Mouse (Mus musculus) MEL (cell line): ENCODE measurements at regions not wholly inside any gene's neighbourhood (a gene's known extent, or its start where the extent isn't known, plus 50 kb on each side); places are given as distances from the start of the nearest gene placed in this dataset.

ENCODE experiments used
- DNase-seq: peaks from one replicate; pipeline ENCODE4 v3.0.0; 2011; ENCODE audit warnings: low read depth, low spot score
- H3K27ac ChIP-seq: 2 replicates; pipeline ENCODE4 v1.5.1; 2012; ENCODE audit warnings: low read depth, mild to moderate bottlenecking, control low read depth, low read length, moderate library complexity; ENCODE audit not compliant: control insufficient read depth
- H3K27me3 ChIP-seq, 2 experiments: fragments of 150-350 bp in 1 of 2; sonication (generic) in 1 of 2; 2 replicates each; pipeline ENCODE4 v1.6.1; 2012; ENCODE audit warnings: low read length in 2 of 2, mild to moderate bottlenecking in 2 of 2, improper control_type of control experiment in 1 of 2, moderate library complexity in 1 of 2; ENCODE audit not compliant: insufficient read depth in 2 of 2, control insufficient read depth in 1 of 2
- H3K36me3 ChIP-seq, 2 experiments: 2 replicates each; pipeline ENCODE4 v1.6.1; 2012 to 2014; ENCODE audit warnings: low read length in 2 of 2, improper control_type of control experiment in 1 of 2, inconsistent platforms in 1 of 2, mild to moderate bottlenecking in 1 of 2; ENCODE audit not compliant: insufficient read depth in 2 of 2, control insufficient read depth in 1 of 2
- H3K4me1 ChIP-seq, 2 experiments: fragments of 150-350 bp in 1 of 2; sonication (generic) in 1 of 2; 2 replicates each; pipeline ENCODE4 v1.6.1; 2012; ENCODE audit warnings: low read length in 2 of 2, improper control_type of control experiment in 1 of 2, mild to moderate bottlenecking in 1 of 2; ENCODE audit not compliant: insufficient read depth in 2 of 2, control insufficient read depth in 1 of 2
- H3K4me3 ChIP-seq, 2 experiments: fragments of 150-350 bp in 1 of 2; sonication (generic) in 1 of 2; 2 replicates each; pipeline ENCODE4 v1.5.1; 2012; ENCODE audit warnings: low read depth in 2 of 2, low read length in 2 of 2, mild to moderate bottlenecking in 2 of 2, moderate library complexity in 2 of 2, control low read depth in 1 of 2, improper control_type of control experiment in 1 of 2; ENCODE audit not compliant: control insufficient read depth in 1 of 2, insufficient read depth in 1 of 2
- H3K79me2 ChIP-seq: 2 replicates; pipeline ENCODE4 v1.6.1; 2012; ENCODE audit warnings: mild to moderate bottlenecking, low read length, moderate library complexity; ENCODE audit not compliant: control insufficient read depth, poor library complexity, insufficient read depth
- H3K9ac ChIP-seq: 2 replicates; pipeline ENCODE4 v1.6.1; 2012; ENCODE audit warnings: low read depth, mild to moderate bottlenecking, control low read depth, low read length, moderate library complexity; ENCODE audit not compliant: control insufficient read depth, poor library complexity, severe bottlenecking
- H3K9me3 ChIP-seq: fragments of 150-350 bp; sonication (generic); replicated peaks from 2 replicates; pipeline ENCODE4 v1.6.1; 2012; ENCODE audit warnings: mild to moderate bottlenecking, low read length, improper control_type of control experiment, moderate library complexity; ENCODE audit not compliant: insufficient read depth
- MAFK ChIP-seq: IDR thresholded peaks from 2 replicates; pipeline ENCODE4 v1.6.1; 2011; ENCODE audit warnings: low read depth, mild to moderate bottlenecking, low read length, improper control_type of control experiment, borderline replicate concordance
- POLR2A ChIP-seq, 2 experiments: IDR thresholded peaks; 2 replicates each; pipeline ENCODE4 v1.6.1; 2011 to 2012; ENCODE audit warnings: low read length in 2 of 2, mild to moderate bottlenecking in 2 of 2, control low read depth in 1 of 2, improper control_type of control experiment in 1 of 2, low read depth in 1 of 2, moderate library complexity in 1 of 2; ENCODE audit not compliant: control insufficient read depth in 1 of 2, insufficient read depth in 1 of 2, poor library complexity in 1 of 2
- USF2 ChIP-seq, 2 experiments: IDR thresholded peaks; 2 replicates each; pipeline ENCODE4 v1.6.1; 2011 to 2012; ENCODE audit warnings: improper control_type of control experiment in 2 of 2, low read length in 2 of 2, borderline replicate concordance in 1 of 2, inconsistent platforms in 1 of 2, low read depth in 1 of 2, mild to moderate bottlenecking in 1 of 2; ENCODE audit not compliant: insufficient read depth in 1 of 2

- Histone ChIP-seq H3K4me3 (no peak overlapping the region), H3K27me3 (no peaks in the 10 kb centered on the region), H3K36me3 (no peaks in the 10 kb centered on the region), H3K9me3 (no peaks in the 10 kb centered on the region)
- TF ChIP-seq MAFK (0 out of 2 replicates have a peak, but pooled peaks have one; percentile 20), POLR2A (IDR thresholded peaks at IDR 0.05; ENCODE audit: control insufficient read depth in 1 of 2, insufficient read depth in 1 of 2, low read depth in 1 of 2, low read length in 2 of 2, poor library complexity in 1 of 2) (no peak), USF2 (IDR thresholded peaks at IDR 0.05; ENCODE audit: borderline replicate concordance in 1 of 2, insufficient read depth in 1 of 2, low read depth in 1 of 2, low read length in 2 of 2) (no peak)
- TF ChIP-seq, all 39 proteins: peak for 1
- Histone ChIP-seq H3K79me2 (no peaks in the 10 kb centered on the region), H3K9ac (no peak overlapping the region), H3K4me1 (no peaks in the 10 kb centered on the region), H3K27ac (no peak overlapping the region)
- DNase-seq, result no peak
Measured at GRCm38 (mm10) chr17:58572885-58573284, 418.3 kb downstream of the Pdzph1 start.
